Mouse (Mus musculus): Measurements from ENCODE around the gene Gm5728.
"Not testable (repeated sequence)": the region's sequence is repeated elsewhere in the genome, so short reads cannot be mapped to it uniquely, and the experiment has no call there.

Gm5728 gene

GRCm38 (mm10) chr7:20375310-20375709 lies at the start of gene Gm5728:
TSS of gene Gm5728 (minus strand) at chr7:20375410.
- not testable (repeated sequence) for DNase-seq (ENCODE audit: low spot score in 2 of 2)

- not testable (repeated sequence) for DNase-seq (ENCODE audit: low spot score in 2 of 2)
These were observed 42.4 kb upstream of the Gm5728 start, which contains the start of gene Vmn1r100 for GRCm38 (mm10) chr7:20417642-20418041. TSS of gene Vmn1r100 (plus strand) at chr7:20417942.

GRCm38 (mm10) chr7:20333965-20334364 lies 41.2 kb downstream of the Gm5728 start, which contains the start of gene Gm4133:
TSS of gene Gm4133 (minus strand) at chr7:20334065.
- not testable (repeated sequence) for DNase-seq (ENCODE audit: low spot score in 2 of 2)
